Mouse (Mus musculus): ENCODE measurements around the gene Iltifb. TPM values are rescaled to one million over a fixed set of nuclear protein-coding genes. Genes with fewer than 3 reads are reported as not detected.
A peak's percentile ranks its signal among the peaks of the same experiment; 100 is the strongest.
"Not testable (repeated sequence)": the region's sequence is repeated elsewhere in the genome, so short reads cannot be mapped to it uniquely, and the experiment has no call there.

Gene Iltifb
- polyA plus RNA-seq (2016; fragmentation: Nextera tagmentation; extraction: Ambion mirVana), result not detected in 2 replicates

DNA sequence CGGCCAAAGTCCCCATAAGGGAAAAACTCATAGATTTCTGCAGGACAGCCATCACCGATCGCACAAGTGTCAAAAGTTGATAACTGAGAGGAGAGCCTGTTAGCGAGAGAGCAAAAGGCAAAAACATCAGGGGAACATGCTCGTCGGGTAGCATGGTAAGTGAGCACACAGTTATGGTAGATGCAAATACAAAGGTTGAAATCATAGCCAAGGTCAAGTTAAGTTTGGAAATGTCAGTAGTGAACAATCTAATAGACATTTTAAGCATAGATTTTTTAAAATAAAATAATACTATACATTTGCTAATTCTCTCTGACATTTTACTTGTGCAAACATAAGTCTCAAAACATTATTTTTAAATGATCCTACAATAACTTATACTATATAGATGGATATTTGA is at the start of gene Iltifb:
Gene Iltifb (minus strand): TSS at position 101 of the 400 bp plus-strand sequence.
- 92% methylated on average over 6 of the region's 6 CpGs for WGBS
- H3K4me2 ChIP-seq (replicated peaks), result no peak within 1 kb of the TSS
- no peaks in the 10 kb centered on the region for H3K4me1 ChIP-seq
- no peaks in the 10 kb centered on the region for H3K36me3 ChIP-seq
- ATAC-seq (ENCODE audit: insufficient number of reproducible peaks, insufficient read depth, low FRiP score, low TSS enrichment), result no peak
- H3K9ac ChIP-seq, result no peak within 1 kb of the TSS
- no peaks in the 10 kb centered on the region for H3K27me3 ChIP-seq
- no peaks in the 10 kb centered on the region for H3K9me3 ChIP-seq
- H3K27ac ChIP-seq, result no peak within 1 kb of the TSS
- no peak within 1 kb of the TSS for H3K4me3 ChIP-seq

- H3K9ac ChIP-seq; H3K27ac ChIP-seq; H3K4me1 ChIP-seq; ATAC-seq (ENCODE audit: insufficient number of reproducible peaks, insufficient read depth, low FRiP score, low TSS enrichment); H3K9me3 ChIP-seq; H3K4me2 ChIP-seq (replicated peaks); H3K27me3 ChIP-seq; H3K36me3 ChIP-seq; H3K4me3 ChIP-seq: not testable (repeated sequence)
- WGBS, result no CpG with 5 or more reads among the region's 14 CpGs
Measured at GRCm38 (mm10) chr10:118343155-118343554, 48.3 kb upstream of the Iltifb start, which contains the start of gene Gm9046. Gm9046 (minus strand) TSS chr10:118343255.

DNA sequence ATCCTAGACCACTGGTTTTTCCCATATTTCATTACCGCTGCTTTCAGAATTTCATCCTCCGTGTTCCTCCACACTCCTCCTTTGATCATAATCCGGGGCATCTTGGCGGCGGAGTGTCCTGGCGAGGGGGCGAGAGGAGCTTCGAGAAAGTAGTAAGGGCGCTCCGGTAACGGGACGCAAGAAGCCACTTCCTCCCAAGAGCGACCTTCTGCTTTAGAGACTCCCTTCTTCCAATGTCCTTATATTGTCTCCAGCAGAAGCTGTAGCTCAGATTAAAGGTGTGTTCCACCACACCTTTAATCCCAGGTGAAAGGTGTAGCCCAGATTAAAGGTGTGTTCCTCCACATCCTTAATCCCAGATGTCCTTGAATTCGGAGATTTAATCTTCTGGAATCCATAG is 42.9 kb upstream of the Iltifb start, which contains the start of gene Gm9045:
Gene Gm9045 (minus strand): TSS at position 101 of the 400 bp plus-strand sequence.
- not testable (repeated sequence) for H3K4me2 ChIP-seq (replicated peaks); H3K4me1 ChIP-seq; H3K9me3 ChIP-seq; H3K27me3 ChIP-seq; H3K4me3 ChIP-seq; H3K27ac ChIP-seq; ATAC-seq (ENCODE audit: insufficient number of reproducible peaks, insufficient read depth, low FRiP score, low TSS enrichment); H3K9ac ChIP-seq; H3K36me3 ChIP-seq
- no CpG with 5 or more reads among the region's 14 CpGs for WGBS

DNA sequence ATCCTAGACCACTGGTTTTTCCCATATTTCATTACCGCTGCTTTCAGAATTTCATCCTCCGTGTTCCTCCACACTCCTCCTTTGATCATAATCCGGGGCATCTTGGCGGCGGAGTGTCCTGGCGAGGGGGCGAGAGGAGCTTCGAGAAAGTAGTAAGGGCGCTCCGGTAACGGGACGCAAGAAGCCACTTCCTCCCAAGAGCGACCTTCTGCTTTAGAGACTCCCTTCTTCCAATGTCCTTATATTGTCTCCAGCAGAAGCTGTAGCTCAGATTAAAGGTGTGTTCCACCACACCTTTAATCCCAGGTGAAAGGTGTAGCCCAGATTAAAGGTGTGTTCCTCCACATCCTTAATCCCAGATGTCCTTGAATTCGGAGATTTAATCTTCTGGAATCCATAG is 37.5 kb upstream of the Iltifb start, which contains the start of gene Gm9044:
Gene Gm9044 (minus strand): TSS at position 101 of the 400 bp plus-strand sequence.
- H3K4me1 ChIP-seq; H3K27me3 ChIP-seq; H3K4me2 ChIP-seq (replicated peaks); H3K36me3 ChIP-seq; H3K9ac ChIP-seq; H3K4me3 ChIP-seq; H3K9me3 ChIP-seq; ATAC-seq (ENCODE audit: insufficient number of reproducible peaks, insufficient read depth, low FRiP score, low TSS enrichment); H3K27ac ChIP-seq: not testable (repeated sequence)
- WGBS, result no CpG with 5 or more reads among the region's 14 CpGs

DNA sequence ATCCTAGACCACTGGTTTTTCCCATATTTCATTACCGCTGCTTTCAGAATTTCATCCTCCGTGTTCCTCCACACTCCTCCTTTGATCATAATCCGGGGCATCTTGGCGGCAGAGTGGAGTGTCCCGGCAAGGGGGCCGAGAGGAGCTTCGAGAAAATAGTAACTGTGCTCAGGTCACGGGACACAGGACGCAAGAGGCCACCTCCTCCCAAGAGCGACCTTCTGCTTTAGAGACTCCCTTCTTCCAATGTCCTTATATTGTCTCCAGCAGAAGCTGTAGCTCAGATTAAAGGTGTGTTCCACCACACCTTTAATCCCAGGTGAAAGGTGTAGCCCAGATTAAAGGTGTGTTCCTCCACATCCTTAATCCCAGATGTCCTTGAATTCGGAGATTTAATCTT is 32.0 kb upstream of the Iltifb start, which contains the start of gene Gm9040:
Gene Gm9040 (minus strand): TSS at position 101 of the 400 bp plus-strand sequence.
- H3K4me2 ChIP-seq (replicated peaks); H3K27me3 ChIP-seq; H3K4me3 ChIP-seq; H3K4me1 ChIP-seq; H3K27ac ChIP-seq; ATAC-seq (ENCODE audit: insufficient number of reproducible peaks, insufficient read depth, low FRiP score, low TSS enrichment); H3K9me3 ChIP-seq; H3K9ac ChIP-seq; H3K36me3 ChIP-seq: not testable (repeated sequence)
- no CpG with 5 or more reads among the region's 11 CpGs for WGBS

- no peaks in the 10 kb centered on the region for H3K9me3 ChIP-seq
- no peak overlapping the region for H3K27ac ChIP-seq
- no peak overlapping the region for H3K9ac ChIP-seq
- H3K4me2 ChIP-seq (replicated peaks), result no peak overlapping the region
- H3K4me3 ChIP-seq, result no peak overlapping the region
- no peaks in the 10 kb centered on the region for H3K27me3 ChIP-seq
- ATAC-seq (ENCODE audit: insufficient number of reproducible peaks, insufficient read depth, low FRiP score, low TSS enrichment), result no peak
- WGBS, result 82% methylated on average over 8 of the region's 8 CpGs
- no peaks in the 10 kb centered on the region for H3K36me3 ChIP-seq
- no peaks in the 10 kb centered on the region for H3K4me1 ChIP-seq
Measured at GRCm38 (mm10) chr10:118319024-118319423, 24.2 kb upstream of the Iltifb start.

DNA sequence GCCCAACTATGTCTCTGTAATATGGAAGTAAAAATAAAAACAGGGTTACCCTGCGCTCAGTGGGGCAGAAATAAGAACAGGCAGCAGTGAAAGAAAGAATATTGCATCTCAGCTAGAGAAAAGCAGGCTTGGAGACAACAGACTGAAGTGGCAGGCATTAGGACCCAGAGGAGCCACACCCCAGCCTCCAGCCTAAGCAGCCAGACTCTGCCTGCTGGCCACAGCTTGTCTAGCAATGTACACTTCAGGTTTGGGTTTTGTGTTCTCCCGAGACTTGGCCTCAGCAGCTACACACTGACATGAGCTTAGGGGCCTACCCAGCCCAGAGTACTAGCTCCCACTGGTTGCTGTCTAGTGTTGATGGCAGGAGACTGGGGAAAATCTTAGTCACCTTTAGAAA is 7.3 kb upstream of the Iltifb start:
- not testable (repeated sequence) for H3K4me3 ChIP-seq; ATAC-seq (ENCODE audit: insufficient number of reproducible peaks, insufficient read depth, low FRiP score, low TSS enrichment); H3K4me2 ChIP-seq (replicated peaks); H3K4me1 ChIP-seq; H3K9me3 ChIP-seq; H3K36me3 ChIP-seq; H3K27ac ChIP-seq; H3K9ac ChIP-seq; H3K27me3 ChIP-seq
- WGBS, result 37% methylated on average over 2 of the region's 2 CpGs

DNA sequence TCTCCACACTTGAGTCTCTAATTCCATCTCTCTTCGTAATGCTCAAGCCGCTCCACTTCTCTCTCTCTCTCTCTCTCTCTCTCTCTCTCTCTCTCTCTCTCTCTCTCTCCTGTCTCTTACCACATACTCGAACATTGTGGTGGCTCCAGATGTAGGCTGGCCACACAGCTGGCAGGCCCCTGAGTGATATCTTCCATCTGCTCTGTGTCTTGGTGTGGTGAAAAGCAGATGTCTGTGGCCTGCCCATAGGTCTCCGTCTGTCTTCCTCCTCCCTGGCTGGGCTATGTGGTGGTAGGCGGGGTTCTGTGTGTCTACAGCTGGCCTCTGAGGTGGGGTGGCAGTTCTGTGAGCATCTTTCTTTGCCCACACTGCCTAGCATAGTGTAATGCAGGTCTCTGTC is 11.8 kb downstream of the Iltifb start:
- H3K36me3 ChIP-seq; H3K27me3 ChIP-seq; H3K9ac ChIP-seq; H3K4me1 ChIP-seq; H3K27ac ChIP-seq; H3K9me3 ChIP-seq; H3K4me3 ChIP-seq; H3K4me2 ChIP-seq (replicated peaks): not testable (repeated sequence)
- ATAC-seq (ENCODE audit: insufficient number of reproducible peaks, insufficient read depth, low FRiP score, low TSS enrichment), result peak; percentile 35; the same call in 1 of the 2 replicates
- 86% methylated on average over 2 of the region's 5 CpGs for WGBS

- H3K36me3 ChIP-seq; H3K9me3 ChIP-seq; H3K4me3 ChIP-seq; H3K27me3 ChIP-seq; H3K4me1 ChIP-seq; H3K27ac ChIP-seq; H3K4me2 ChIP-seq (replicated peaks); H3K9ac ChIP-seq: not testable (repeated sequence)
- ATAC-seq (ENCODE audit: insufficient number of reproducible peaks, insufficient read depth, low FRiP score, low TSS enrichment), result 0 out of 2 replicates have a peak, but pooled peaks have one; percentile 41
- WGBS, result 79% methylated on average over 7 of the region's 7 CpGs
Measured at GRCm38 (mm10) chr10:118282565-118282964, 12.3 kb downstream of the Iltifb start.

- WGBS, result no CpG with 5 or more reads among the region's 4 CpGs
- H3K36me3 ChIP-seq; H3K9me3 ChIP-seq; H3K27ac ChIP-seq; H3K4me1 ChIP-seq; H3K27me3 ChIP-seq; H3K9ac ChIP-seq; ATAC-seq (ENCODE audit: insufficient number of reproducible peaks, insufficient read depth, low FRiP score, low TSS enrichment); H3K4me3 ChIP-seq; H3K4me2 ChIP-seq (replicated peaks): not testable (repeated sequence)
Measured at GRCm38 (mm10) chr10:118278069-118278468, 16.8 kb downstream of the Iltifb start.

DNA sequence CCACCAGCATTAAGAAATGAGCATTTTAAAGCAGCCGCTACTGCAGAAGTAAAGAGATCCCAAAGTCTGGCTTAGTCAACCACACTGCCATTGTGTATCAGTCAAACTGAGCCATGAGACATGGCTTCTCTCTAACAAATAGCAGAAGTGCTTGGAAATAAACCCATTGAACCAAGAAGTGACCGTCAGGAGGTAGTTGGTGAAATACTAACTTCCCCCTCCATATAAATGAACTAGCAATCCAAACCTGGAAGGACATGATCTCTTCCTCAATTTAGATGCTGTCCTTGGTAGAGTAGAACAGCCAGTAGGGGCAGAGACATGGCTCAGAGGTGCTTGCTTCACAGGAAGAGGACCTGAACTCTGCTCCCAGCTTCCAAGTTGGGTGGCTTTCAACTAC is 23.4 kb downstream of the Iltifb start:
- H3K27ac ChIP-seq; ATAC-seq (ENCODE audit: insufficient number of reproducible peaks, insufficient read depth, low FRiP score, low TSS enrichment): not testable (repeated sequence)

DNA sequence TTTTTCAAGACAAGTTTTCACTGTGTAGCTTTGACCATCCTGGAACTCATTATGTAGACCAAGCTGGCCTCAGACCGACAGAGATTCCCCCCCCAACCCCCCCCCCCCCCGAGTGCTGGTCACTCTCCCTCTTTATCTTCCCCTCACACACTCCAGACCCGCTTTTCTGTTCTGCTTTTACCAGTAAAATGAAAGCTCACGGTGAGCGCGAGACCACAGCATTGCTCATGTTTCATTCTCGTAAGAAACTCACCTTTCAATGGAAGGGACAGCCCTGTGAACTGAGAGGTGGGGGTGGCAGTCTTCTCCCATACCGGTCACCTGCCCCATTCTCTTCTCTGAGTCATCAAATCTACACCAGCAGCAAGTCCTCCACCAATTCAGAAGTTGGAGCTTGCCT is 26.0 kb downstream of the Iltifb start:
- H3K27ac ChIP-seq; H3K27me3 ChIP-seq; H3K4me2 ChIP-seq (replicated peaks); H3K4me1 ChIP-seq; H3K4me3 ChIP-seq; H3K9me3 ChIP-seq; H3K9ac ChIP-seq; H3K36me3 ChIP-seq; ATAC-seq (ENCODE audit: insufficient number of reproducible peaks, insufficient read depth, low FRiP score, low TSS enrichment): not testable (repeated sequence)
- 63% methylated on average over 2 of the region's 8 CpGs for WGBS

More for the DNA sequence above, 23.4 kb downstream of the Iltifb start:
- not testable (repeated sequence) for H3K4me2 ChIP-seq (replicated peaks); H3K4me3 ChIP-seq; H3K27me3 ChIP-seq; H3K9me3 ChIP-seq; H3K9ac ChIP-seq; H3K4me1 ChIP-seq; H3K36me3 ChIP-seq
- no CpG with 5 or more reads among the region's 2 CpGs for WGBS

DNA sequence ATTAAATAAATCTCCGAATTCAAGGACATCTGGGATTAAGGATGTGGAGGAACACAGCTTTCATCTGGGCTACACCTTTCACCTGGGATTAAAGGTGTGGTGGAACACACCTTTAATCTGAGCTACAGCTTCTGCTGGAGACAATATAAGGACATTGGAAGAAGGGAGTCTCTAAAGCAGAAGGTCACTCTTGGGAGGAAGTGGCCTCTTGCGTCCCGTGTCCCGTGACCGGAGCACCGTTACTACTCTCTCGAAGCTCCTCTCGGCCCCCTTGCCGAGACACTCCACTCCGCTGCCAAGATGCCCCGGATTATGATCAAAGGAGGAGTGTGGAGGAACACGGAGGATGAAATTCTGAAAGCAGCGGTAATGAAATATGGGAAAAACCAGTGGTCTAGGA is 36.5 kb downstream of the Iltifb start, which contains the start of gene Gm32802:
Gene Gm32802 (plus strand): TSS at position 301 of the 400 bp plus-strand sequence.
- not testable (repeated sequence) for H3K4me1 ChIP-seq; ATAC-seq (ENCODE audit: insufficient number of reproducible peaks, insufficient read depth, low FRiP score, low TSS enrichment); H3K27ac ChIP-seq; H3K4me3 ChIP-seq; H3K27me3 ChIP-seq; H3K9me3 ChIP-seq; H3K4me2 ChIP-seq (replicated peaks); H3K9ac ChIP-seq; H3K36me3 ChIP-seq
- no CpG with 5 or more reads among the region's 13 CpGs for WGBS
